Mouse (Mus musculus) intestine, embryonic 16.5 days (tissue): ENCODE data around the gene Dapk3. TPM values are rescaled to one million over a fixed set of nuclear protein-coding genes. Genes with fewer than 3 reads are reported as not detected.

Experiments used
- ATAC-seq: fragments of 200-750 bp; cut with Nextera tagmentation; 2 replicates; pipeline ENCODE4 v1.8.0; 2017; ENCODE audit warnings: moderate TSS enrichment, moderate library complexity
- H3K27ac ChIP-seq: fragments of 300-500 bp; sonication (generic); 2 replicates; pipeline ENCODE4 v1.5.1; 2014; ENCODE audit warnings: mild to moderate bottlenecking, low read length
- H3K27me3 ChIP-seq: fragments of 300-500 bp; sonication (generic); replicated peaks from 2 replicates; pipeline ENCODE4 v1.6.1; 2014; ENCODE audit warnings: low read length, control low read depth, mixed read lengths; ENCODE audit not compliant: control insufficient read depth, insufficient read depth
- H3K36me3 ChIP-seq: fragments of 300-500 bp; sonication (generic); 2 replicates; pipeline ENCODE4 v1.6.1; 2014; ENCODE audit warnings: low read length, control low read depth; ENCODE audit not compliant: control insufficient read depth, insufficient read depth
- H3K4me1 ChIP-seq: fragments of 300-500 bp; sonication (generic); 2 replicates; pipeline ENCODE4 v1.6.1; 2014; ENCODE audit warnings: low read length, control low read depth, mixed read lengths; ENCODE audit not compliant: control insufficient read depth, insufficient read depth
- H3K4me2 ChIP-seq: fragments of 300-500 bp; sonication (generic); 2 replicates; pipeline ENCODE4 v1.6.1; 2014; ENCODE audit warnings: low read depth, low read length, control low read depth
- H3K4me3 ChIP-seq: fragments of 300-500 bp; sonication (generic); 2 replicates; pipeline ENCODE4 v1.5.1; 2014; ENCODE audit warnings: mild to moderate bottlenecking, low read length
- H3K9ac ChIP-seq: fragments of 300-500 bp; sonication (generic); 2 replicates; pipeline ENCODE4 v1.6.1; 2014; ENCODE audit warnings: low read depth, low read length
- H3K9me3 ChIP-seq: fragments of 300-500 bp; sonication (generic); 2 replicates; pipeline ENCODE4 v1.6.1; 2016; ENCODE audit warnings: low read length, control low read depth; ENCODE audit not compliant: control insufficient read depth
- WGBS: fragments of 180-500 bp; shearing (Covaris S2); extraction: QIAGEN DNeasy Blood & Tissue Kit; methylation state at CpG from one replicate; pipeline ENCODE4 v1.1.7; 2014; 5-methylcytosine and 5-hydroxymethylcytosine counted together
- polyA plus RNA-seq: library from polyadenylated mRNA; unstranded; fragments of >200 nt; fragmentation: Nextera tagmentation; extraction: Ambion mirVana; gene quantifications from 2 replicates; pipeline ENCODE4 v1.2.1, GENCODE M21; 2015

Dapk3 gene
- polyA plus RNA-seq, 1 experiment from 2014 or later, result 15.4 TPM

- Histone ChIP-seq H3K27me3 (peaks cover 19% of the 10 kb centered on the region), H3K4me3 (no peak overlapping the region), H3K9ac (no peak overlapping the region), H3K27ac (no peak overlapping the region), H3K9me3 (no peaks in the 10 kb centered on the region), H3K4me2 (no peak overlapping the region), H3K4me1 (peaks cover 7% of the 10 kb centered on the region; the same call in 1 of the 2 replicates), H3K36me3 (no peaks in the 10 kb centered on the region)
- no peak for ATAC-seq
- WGBS, result 84% methylated on average over 2 of the region's 2 CpGs
Measured at GRCm38 (mm10) chr10:81238618-81239017, 55.8 kb downstream of the Dapk3 start.

GRCm38 (mm10) chr10:81240876-81241275, 58.1 kb downstream of the Dapk3 start:
- WGBS, result 28% methylated on average over 13 of the region's 13 CpGs
- Histone ChIP-seq H3K9me3 (no peaks in the 10 kb centered on the region), H3K27ac (no peak overlapping the region), H3K36me3 (no peaks in the 10 kb centered on the region), H3K9ac (no peak overlapping the region), H3K4me3 (no peak overlapping the region), H3K27me3 (peaks cover 19% of the 10 kb centered on the region), H3K4me2 (no peak overlapping the region), H3K4me1 (no peaks in the 10 kb centered on the region)
- ATAC-seq, result no peak

- Histone ChIP-seq H3K4me2 (no peak overlapping the region), H3K4me1 (no peaks in the 10 kb centered on the region), H3K9ac (no peak overlapping the region), H3K27me3 (peaks cover 19% of the 10 kb centered on the region), H3K4me3 (no peak overlapping the region), H3K27ac (no peak overlapping the region), H3K9me3 (no peaks in the 10 kb centered on the region), H3K36me3 (no peaks in the 10 kb centered on the region)
- WGBS, result 90% methylated on average over 16 of the region's 16 CpGs
- no peak for ATAC-seq
Measured at GRCm38 (mm10) chr10:81242021-81242420, 59.2 kb downstream of the Dapk3 start.

Other genes with a start within 250 kb of the Dapk3 start
- gene Gng7, start 168.1 kb upstream of the Dapk3 start, polyA plus RNA-seq, result 3.6 and 4.0 TPM in 2 replicates
- 0.61 and 0.92 TPM in 2 replicates for gene Diras1, start 157.3 kb upstream of the Dapk3 start, polyA plus RNA-seq
- gene Slc39a3, start 145.6 kb upstream of the Dapk3 start, polyA plus RNA-seq, result 18.1 and 18.9 TPM in 2 replicates
- 204 TPM in 2 replicates for gene Sgta, start 122.8 kb upstream of the Dapk3 start, polyA plus RNA-seq
- 48.7 and 53.8 TPM in 2 replicates for gene Thop1, start 113.0 kb upstream of the Dapk3 start, polyA plus RNA-seq
- 123 and 180 TPM in 2 replicates for gene Creb3l3, start 84.1 kb upstream of the Dapk3 start, polyA plus RNA-seq
- 214 and 225 TPM in 2 replicates for gene Map2k2, start 77.1 kb upstream of the Dapk3 start, polyA plus RNA-seq
- 46.2 and 47.4 TPM in 2 replicates for gene Zbtb7a, start 47.8 kb upstream of the Dapk3 start, polyA plus RNA-seq
- 52.5 and 54.4 TPM in 2 replicates for gene Pias4, start 15.1 kb upstream of the Dapk3 start, polyA plus RNA-seq
- 526 and 531 TPM in 2 replicates for gene Eef2, start 6.4 kb upstream of the Dapk3 start, polyA plus RNA-seq
- not detected in 2 replicates for gene 4930442H23Rik, start 844 bp downstream of the Dapk3 start, polyA plus RNA-seq
- gene Nmrk2, start 19.0 kb downstream of the Dapk3 start, polyA plus RNA-seq, result 0.17 TPM in 1 of 2 replicates, not detected in the other
- gene Atcay, start 47.8 kb downstream of the Dapk3 start, polyA plus RNA-seq, result 1.4 and 1.5 TPM in 2 replicates
- gene Zfr2, start 50.1 kb downstream of the Dapk3 start, polyA plus RNA-seq, result 7.1 and 8.0 TPM in 2 replicates
- gene Matk, start 69.9 kb downstream of the Dapk3 start, polyA plus RNA-seq, result 2.0 and 2.3 TPM in 2 replicates
- gene Mrpl54, start 83.9 kb downstream of the Dapk3 start, polyA plus RNA-seq, result 240 and 249 TPM in 2 replicates
- 72.2 and 83.1 TPM in 2 replicates for gene Apba3, start 84.0 kb downstream of the Dapk3 start, polyA plus RNA-seq
- 53.2 and 56.6 TPM in 2 replicates for gene Tjp3, start 108.6 kb downstream of the Dapk3 start, polyA plus RNA-seq
- gene Pip5k1c, start 110.0 kb downstream of the Dapk3 start, polyA plus RNA-seq, result 35.4 and 40.5 TPM in 2 replicates
- gene Cactin, start 138.1 kb downstream of the Dapk3 start, polyA plus RNA-seq, result 28.7 and 29.0 TPM in 2 replicates
- gene Tbxa2r, start 145.7 kb downstream of the Dapk3 start, polyA plus RNA-seq, result 21.2 and 21.3 TPM in 2 replicates
- 0.06 and 0.12 TPM in 2 replicates for gene Gipc3, start 160.3 kb downstream of the Dapk3 start, polyA plus RNA-seq
- gene Hmg20b, start 167.5 kb downstream of the Dapk3 start, polyA plus RNA-seq, result 69.0 and 71.4 TPM in 2 replicates
- gene Mfsd12, start 174.5 kb downstream of the Dapk3 start, polyA plus RNA-seq, result 21.6 and 32.4 TPM in 2 replicates
- 1.4 and 2.7 TPM in 2 replicates for gene 4930404N11Rik, start 182.8 kb downstream of the Dapk3 start, polyA plus RNA-seq
- gene Fzr1, start 195.5 kb downstream of the Dapk3 start, polyA plus RNA-seq, result 73.2 and 78.7 TPM in 2 replicates
- gene Dohh, start 201.4 kb downstream of the Dapk3 start, polyA plus RNA-seq, result 102 and 109 TPM in 2 replicates
- 2.9 and 3.7 TPM in 2 replicates for gene Gm48551, start 201.5 kb downstream of the Dapk3 start, polyA plus RNA-seq
- gene Gm48552, start 206.0 kb downstream of the Dapk3 start, polyA plus RNA-seq, result 0.55 and 1.8 TPM in 2 replicates
- 426 and 504 TPM in 2 replicates for gene Smim24, start 210.0 kb downstream of the Dapk3 start, polyA plus RNA-seq